Mouse (Mus musculus) kidney, adult 2 months (tissue): ENCODE results near the gene Mtmr4. TPM values are rescaled to one million over a fixed set of nuclear protein-coding genes. Genes with fewer than 3 reads are reported as not detected.

Source experiments
- DNase-seq: peaks from one replicate; pipeline ENCODE4 v3.0.0; 2021
- H3K27ac ChIP-seq: fragments of 200-500 bp; 2 replicates; pipeline ENCODE4 v1.5.1; 2012; ENCODE audit warnings: low read depth, low read length, control low read depth, inconsistent platforms; ENCODE audit not compliant: insufficient read depth
- H3K27me3 ChIP-seq: fragments of 200-500 bp; replicated peaks from 2 replicates; pipeline ENCODE4 v1.6.1; 2012; ENCODE audit warnings: mild to moderate bottlenecking, moderate library complexity, low read length, inconsistent platforms; ENCODE audit not compliant: control insufficient read depth, insufficient read depth
- H3K36me3 ChIP-seq: fragments of 200-500 bp; 2 replicates; pipeline ENCODE4 v1.6.1; 2012; ENCODE audit warnings: mild to moderate bottlenecking, moderate library complexity, low read length, inconsistent platforms; ENCODE audit not compliant: control insufficient read depth, insufficient read depth
- H3K4me1 ChIP-seq: fragments of 200-500 bp; 2 replicates; pipeline ENCODE4 v1.6.1; 2011; ENCODE audit warnings: low read length; ENCODE audit not compliant: control insufficient read depth, insufficient read depth
- H3K4me3 ChIP-seq: fragments of 200-500 bp; 2 replicates; pipeline ENCODE4 v1.5.1; 2011; ENCODE audit warnings: mild to moderate bottlenecking, low read depth, low read length, control low read depth; ENCODE audit not compliant: insufficient read depth
- CTCF ChIP-seq: fragments of 200-500 bp; conservative IDR thresholded peaks from 2 replicates; pipeline ENCODE4 v1.5.1; 2011; ENCODE audit warnings: low read depth, mild to moderate bottlenecking, control low read depth, low read length, moderate library complexity, mixed read lengths; ENCODE audit not compliant: insufficient read depth, insufficient read length
- POLR2A ChIP-seq: fragments of 200-500 bp; IDR thresholded peaks from one replicate; pipeline ENCODE4 v1.6.1; 2011; ENCODE audit warnings: low read depth, low read length, control low read depth
- WGBS: fragments of 180-500 bp; shearing (Covaris S2); methylation state at CpG from one replicate; pipeline ENCODE4 v1.1.7; 2018; 5-methylcytosine and 5-hydroxymethylcytosine counted together
- polyA plus RNA-seq: library from polyadenylated mRNA; depleted of rRNA; stranded (reverse); fragments of >200 nt; gene quantifications from 2 replicates; pipeline ENCODE4 v1.2.3, GENCODE M21; 2012

The Mtmr4 gene
- polyA plus RNA-seq, 1 experiment: 26.0 TPM

- Histone ChIP-seq H3K4me3 (no peak within 1 kb of the TSS), H3K27ac (no peak within 1 kb of the TSS), H3K4me1 (no peaks in the 10 kb centered on the region), H3K36me3 (no peaks in the 10 kb centered on the region), H3K27me3 (no peaks in the 10 kb centered on the region)
- WGBS: 72% methylated on average over 3 of the region's 3 CpGs
- DNase-seq: no peak
- TF ChIP-seq CTCF: no peak
- no peak for TF ChIP-seq POLR2A
Measured at GRCm38 (mm10) chr11:87566501-87566900, 25.5 kb upstream of the Mtmr4 start, which contains the start of gene Gm11492. TSS of gene Gm11492 (plus strand) at chr11:87566653.

DNA sequence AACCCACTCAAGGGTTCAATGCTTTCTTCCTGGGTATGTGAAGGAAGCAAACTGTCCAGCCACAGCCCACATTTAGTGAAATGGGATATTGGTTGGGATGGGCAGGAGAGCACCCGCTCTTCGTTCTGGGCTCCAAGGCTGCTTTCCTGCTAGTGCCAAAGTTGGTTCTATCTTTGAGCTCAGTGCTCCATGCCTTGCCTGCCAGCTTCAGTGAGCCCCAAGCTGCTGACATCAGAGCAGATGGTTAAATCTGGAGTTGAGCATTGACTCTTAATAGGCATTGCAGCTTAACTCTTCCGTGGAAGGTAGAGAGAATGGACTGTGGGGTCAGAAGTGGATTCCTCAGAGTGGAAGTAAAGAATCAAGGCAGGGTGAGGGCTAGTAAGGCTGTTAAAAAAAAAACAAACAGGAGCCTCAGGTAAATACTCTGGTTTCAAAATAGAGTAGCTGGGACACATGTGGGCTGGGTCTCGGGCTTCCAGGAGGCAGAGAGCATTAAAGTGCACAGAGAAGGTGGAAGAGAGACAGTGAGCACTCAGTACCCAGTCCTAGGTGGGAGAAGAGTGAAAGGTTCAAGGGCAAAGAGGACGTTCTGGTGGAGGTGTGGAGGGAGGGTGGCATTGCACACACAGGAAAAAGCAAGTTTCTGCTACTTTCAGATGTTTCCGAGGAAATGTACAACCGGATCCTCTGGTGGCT is 23.6 kb upstream of the Mtmr4 start, which contains the start of gene Sept4:
TSS of gene Sept4 (plus strand) at position 649 of the 699 bp plus-strand sequence.
- TF ChIP-seq POLR2A (no peak), CTCF (no peak)
- H3K4me3 ChIP-seq: no peak within 1 kb of the TSS
- no peak for DNase-seq
- H3K27me3 ChIP-seq: no peaks in the 10 kb centered on the region
- 68% methylated on average over 7 of the region's 7 CpGs for WGBS
- no peak within 1 kb of the TSS for H3K27ac ChIP-seq
- no peaks in the 10 kb centered on the region for H3K36me3 ChIP-seq
- no peaks in the 10 kb centered on the region for H3K4me1 ChIP-seq

- Histone ChIP-seq H3K27ac (no peak overlapping the region), H3K36me3 (no peaks in the 10 kb centered on the region)
- WGBS: 43% methylated on average over 5 of the region's 5 CpGs
Measured at GRCm38 (mm10) chr11:87570743-87571142, 21.2 kb upstream of the Mtmr4 start.

DNA sequence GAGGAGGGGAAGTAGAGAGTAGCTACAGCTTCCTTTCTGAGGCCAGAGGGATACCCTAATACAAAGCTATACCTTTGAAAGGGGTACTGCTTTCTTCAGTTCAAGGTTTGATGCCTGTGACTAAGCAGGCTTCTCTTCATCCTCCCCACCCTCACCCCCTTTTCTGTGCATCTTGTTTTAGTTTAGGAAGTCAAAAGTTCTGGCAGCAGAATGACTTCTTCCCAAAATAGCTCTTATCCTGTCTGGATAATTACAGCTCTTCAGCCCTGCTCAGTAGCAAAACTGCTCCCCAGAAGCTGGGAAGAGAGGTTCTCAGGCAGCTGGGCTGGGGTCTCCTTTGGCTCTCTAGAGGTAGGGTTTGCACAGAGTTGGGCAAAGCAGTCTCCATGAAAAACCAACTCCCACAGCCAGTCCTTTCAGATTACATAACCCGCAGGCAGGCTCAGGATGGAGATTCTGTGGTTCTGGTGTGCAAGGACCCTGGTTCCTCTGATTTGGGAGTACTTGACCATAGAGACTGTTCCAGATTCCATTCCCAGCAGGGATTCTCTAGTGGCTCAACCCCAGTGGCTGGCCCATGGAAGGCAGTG is 20.5 kb upstream of the Mtmr4 start:
- DNase-seq: no peak
- no peaks in the 10 kb centered on the region for H3K36me3 ChIP-seq
- 94% methylated on average over 1 of the region's 1 CpGs for WGBS
- no peak for TF ChIP-seq CTCF
- TF ChIP-seq POLR2A: no peak
- H3K27ac ChIP-seq: no peak overlapping the region
- no peaks in the 10 kb centered on the region for H3K27me3 ChIP-seq
- no peak overlapping the region for H3K4me3 ChIP-seq
- H3K4me1 ChIP-seq: no peaks in the 10 kb centered on the region

More at GRCm38 (mm10) chr11:87570743-87571142, 21.2 kb upstream of the Mtmr4 start:
- no peaks in the 10 kb centered on the region for H3K4me1 ChIP-seq
- H3K4me3 ChIP-seq: no peak overlapping the region
- TF ChIP-seq POLR2A (no peak), CTCF (no peak)
- DNase-seq: no peak
- no peaks in the 10 kb centered on the region for H3K27me3 ChIP-seq

GRCm38 (mm10) chr11:87573751-87574150 is 18.2 kb upstream of the Mtmr4 start:
- no peak for DNase-seq
- WGBS: 77% methylated on average over 7 of the region's 7 CpGs

DNA sequence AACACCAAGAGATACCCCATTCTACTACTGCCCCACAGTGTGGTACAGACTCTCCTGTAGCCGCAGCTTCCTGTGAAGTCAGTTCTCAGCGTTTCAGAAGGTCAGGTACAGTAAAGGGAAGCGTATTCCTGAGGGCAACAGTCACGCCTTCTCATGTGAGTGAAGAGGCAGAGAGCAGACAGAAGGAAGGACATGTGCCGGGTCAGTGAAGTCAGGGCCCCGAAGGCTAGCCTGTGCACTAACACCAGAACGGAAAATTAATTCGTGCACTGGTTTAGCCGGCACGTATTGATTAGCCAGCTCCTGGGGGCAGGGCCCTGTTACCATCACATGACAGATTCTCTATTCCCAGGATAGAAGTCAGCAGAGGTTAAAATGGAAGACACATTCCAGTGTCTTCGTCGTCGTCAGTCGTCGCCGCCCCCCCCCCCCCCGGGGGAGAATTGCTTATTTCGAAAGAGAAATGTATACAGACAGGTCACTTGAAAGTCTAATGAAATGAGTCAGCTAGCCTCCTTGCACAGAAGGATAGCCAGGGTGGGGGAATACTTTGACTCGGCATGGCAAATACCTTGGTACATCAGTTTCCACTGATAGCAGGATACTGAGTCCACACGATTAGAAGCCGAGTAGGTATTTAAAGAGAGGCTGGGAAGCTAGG is 17.3 kb upstream of the Mtmr4 start:
- Histone ChIP-seq H3K27me3 (no peaks in the 10 kb centered on the region), H3K27ac (no peak overlapping the region), H3K4me3 (no peak overlapping the region), H3K4me1 (peaks cover under 1% of the 10 kb centered on the region; the same call in 1 of the 2 replicates), H3K36me3 (no peaks in the 10 kb centered on the region)
- no peak for DNase-seq
- TF ChIP-seq POLR2A (no peak), CTCF (no peak)
- WGBS: 57% methylated on average over 21 of the region's 21 CpGs

More at GRCm38 (mm10) chr11:87573751-87574150, 18.2 kb upstream of the Mtmr4 start:
- no peak for TF ChIP-seq POLR2A
- TF ChIP-seq CTCF: no peak
- no peaks in the 10 kb centered on the region for H3K27me3 ChIP-seq
- H3K27ac ChIP-seq: no peak overlapping the region
- no peak overlapping the region for H3K4me3 ChIP-seq
- no peaks in the 10 kb centered on the region for H3K36me3 ChIP-seq
- no peaks in the 10 kb centered on the region; the same call in 1 of the 2 replicates for H3K4me1 ChIP-seq

- Histone ChIP-seq H3K4me3 (no peak overlapping the region), H3K27ac (peak overlapping the region; percentile 6), H3K27me3 (no peaks in the 10 kb centered on the region), H3K4me1 (peaks cover 2% of the 10 kb centered on the region; the same call in 1 of the 2 replicates), H3K36me3 (no peaks in the 10 kb centered on the region)
- TF ChIP-seq POLR2A: no peak
- TF ChIP-seq CTCF: no peak
- 18% methylated on average over 6 of the region's 6 CpGs for WGBS
- peak; percentile 56 for DNase-seq
Measured at GRCm38 (mm10) chr11:87577601-87578248, 14.2 kb upstream of the Mtmr4 start.
